Mouse (Mus musculus) ES-Bruce4 (cell line): ENCODE measurements around the gene Zbtb45. TPM values are rescaled to one million over a fixed set of nuclear protein-coding genes. Genes with fewer than 3 reads are reported as not detected.

ENCODE experiments used
- H3K27ac ChIP-seq: 2 replicates; pipeline ENCODE4 v1.5.1; 2012; ENCODE audit warnings: low read length, inconsistent platforms; ENCODE audit not compliant: insufficient read depth
- H3K27me3 ChIP-seq: 2 replicates; pipeline ENCODE4 v1.6.1; 2012; ENCODE audit warnings: mild to moderate bottlenecking, low read length, inconsistent platforms; ENCODE audit not compliant: control insufficient read depth, poor library complexity, insufficient read depth, severe bottlenecking
- H3K36me3 ChIP-seq: 2 replicates; pipeline ENCODE4 v1.6.1; 2012; ENCODE audit warnings: inconsistent platforms, mild to moderate bottlenecking, low read length, moderate library complexity; ENCODE audit not compliant: control insufficient read depth, poor library complexity, insufficient read depth, severe bottlenecking
- H3K4me1 ChIP-seq: one replicate; pipeline ENCODE4 v1.8.1; 2011; ENCODE audit warnings: low read length; ENCODE audit not compliant: control insufficient read depth, insufficient read depth
- H3K4me3 ChIP-seq: 2 replicates; pipeline ENCODE4 v1.5.1; 2011; ENCODE audit warnings: low read depth, mild to moderate bottlenecking, low read length
- H3K9ac ChIP-seq: 2 replicates; pipeline ENCODE4 v1.6.1; 2012; ENCODE audit warnings: low read depth, mild to moderate bottlenecking, inconsistent platforms; ENCODE audit not compliant: poor library complexity, severe bottlenecking
- H3K9me3 ChIP-seq: replicated peaks from 2 replicates; pipeline ENCODE4 v1.6.1; 2012; ENCODE audit warnings: mild to moderate bottlenecking, low read length, inconsistent platforms; ENCODE audit not compliant: control insufficient read depth, poor library complexity, insufficient read depth, severe bottlenecking
- CTCF ChIP-seq: IDR thresholded peaks from one replicate; pipeline ENCODE4 v1.8.1; 2011; ENCODE audit warnings: low read depth, low read length
- EP300 ChIP-seq: IDR thresholded peaks from 2 replicates; pipeline ENCODE4 v1.6.1; 2011; ENCODE audit warnings: low read depth, low read length; ENCODE audit not compliant: insufficient read depth
- POLR2A ChIP-seq: IDR thresholded peaks from one replicate; pipeline ENCODE4 v1.8.1; 2011; ENCODE audit warnings: low read length; ENCODE audit not compliant: insufficient read depth
- polyA plus RNA-seq: library from polyadenylated mRNA; stranded (reverse); fragments of >200 nt; gene quantifications from 2 replicates; pipeline ENCODE4 v1.2.4, GENCODE M21; 2011; ENCODE audit warnings: low read depth; ENCODE audit not compliant: missing spikeins, insufficient read depth, insufficient read length

Zbtb45 gene
- polyA plus RNA-seq, 1 experiment: 22.7 TPM

DNA sequence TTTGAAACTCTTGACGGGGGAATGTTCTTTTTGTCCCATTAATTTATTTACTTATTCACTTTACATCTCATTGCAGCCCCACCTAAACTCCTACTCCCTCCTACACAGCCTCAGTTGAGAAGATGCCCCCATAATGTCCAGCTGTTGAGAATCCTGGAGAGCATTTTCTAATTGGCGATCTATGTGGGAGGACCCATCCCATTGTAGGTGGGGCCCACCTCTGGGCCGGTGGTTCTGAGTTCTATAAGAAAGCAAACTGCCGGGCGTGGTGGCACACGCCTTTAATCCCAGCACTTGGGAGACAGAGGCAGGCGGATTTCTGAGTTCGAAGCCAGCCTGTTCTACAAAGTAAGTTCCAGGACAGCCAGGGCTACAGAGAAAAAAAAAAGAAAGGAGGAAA, 22.9 kb downstream of the Zbtb45 start:
- no peak overlapping the region for H3K9ac ChIP-seq
- H3K4me3 ChIP-seq: no peak overlapping the region
- H3K27ac ChIP-seq: no peak overlapping the region
- no peaks in the 10 kb centered on the region for H3K4me1 ChIP-seq
- no peaks in the 10 kb centered on the region for H3K27me3 ChIP-seq
- H3K9me3 ChIP-seq: no peaks in the 10 kb centered on the region
- H3K36me3 ChIP-seq: no peaks in the 10 kb centered on the region
- no peak for TF ChIP-seq CTCF

DNA sequence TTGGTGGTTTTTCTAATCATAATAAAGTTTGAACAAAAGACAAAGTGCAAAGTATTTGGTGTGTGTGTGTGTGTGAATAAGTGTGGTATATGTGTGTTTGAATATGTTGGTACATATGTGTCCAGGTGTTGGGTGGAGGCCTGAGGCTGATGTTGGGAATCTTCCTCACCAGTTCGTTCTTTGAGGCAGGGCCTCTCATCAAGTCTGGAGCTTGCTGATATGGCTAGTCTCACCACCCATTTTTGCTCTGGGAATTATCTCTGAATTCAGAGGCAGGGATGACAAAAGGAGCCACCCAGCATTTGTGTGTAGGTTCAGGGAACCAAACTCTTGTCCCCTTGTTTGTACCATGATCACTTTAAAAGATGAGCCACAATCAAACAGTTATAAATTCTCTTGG, 24.1 kb downstream of the Zbtb45 start:
- Histone ChIP-seq H3K27me3 (no peaks in the 10 kb centered on the region), H3K9me3 (no peaks in the 10 kb centered on the region), H3K27ac (no peak overlapping the region), H3K9ac (no peak overlapping the region), H3K4me1 (no peaks in the 10 kb centered on the region), H3K36me3 (no peaks in the 10 kb centered on the region), H3K4me3 (no peak overlapping the region)
- no peak for TF ChIP-seq POLR2A
- no peak for TF ChIP-seq EP300
- TF ChIP-seq CTCF: no peak

- Histone ChIP-seq H3K27ac (0 out of 2 replicates have a peak overlapping the region, but pooled peaks have one; percentile 1), H3K9ac (no peak overlapping the region), H3K27me3 (no peaks in the 10 kb centered on the region), H3K4me3 (no peak overlapping the region), H3K9me3 (no peaks in the 10 kb centered on the region), H3K36me3 (no peaks in the 10 kb centered on the region), H3K4me1 (no peaks in the 10 kb centered on the region)
- TF ChIP-seq EP300: no peak
- no peak for TF ChIP-seq CTCF
- no peak for TF ChIP-seq POLR2A
These were observed 29.5 kb downstream of the Zbtb45 start for GRCm38 (mm10) chr7:12980291-12980690.

GRCm38 (mm10) chr7:12979776-12980175, 30.1 kb downstream of the Zbtb45 start:
- 0 out of 2 replicates have a peak overlapping the region, but pooled peaks have one; percentile 1 for H3K27ac ChIP-seq
- no peaks in the 10 kb centered on the region for H3K9me3 ChIP-seq
- TF ChIP-seq POLR2A: no peak
- TF ChIP-seq EP300: no peak
- TF ChIP-seq CTCF: no peak
- no peaks in the 10 kb centered on the region for H3K36me3 ChIP-seq
- no peak overlapping the region for H3K9ac ChIP-seq
- no peak overlapping the region for H3K4me3 ChIP-seq
- H3K4me1 ChIP-seq: no peaks in the 10 kb centered on the region
- H3K27me3 ChIP-seq: no peaks in the 10 kb centered on the region

DNA sequence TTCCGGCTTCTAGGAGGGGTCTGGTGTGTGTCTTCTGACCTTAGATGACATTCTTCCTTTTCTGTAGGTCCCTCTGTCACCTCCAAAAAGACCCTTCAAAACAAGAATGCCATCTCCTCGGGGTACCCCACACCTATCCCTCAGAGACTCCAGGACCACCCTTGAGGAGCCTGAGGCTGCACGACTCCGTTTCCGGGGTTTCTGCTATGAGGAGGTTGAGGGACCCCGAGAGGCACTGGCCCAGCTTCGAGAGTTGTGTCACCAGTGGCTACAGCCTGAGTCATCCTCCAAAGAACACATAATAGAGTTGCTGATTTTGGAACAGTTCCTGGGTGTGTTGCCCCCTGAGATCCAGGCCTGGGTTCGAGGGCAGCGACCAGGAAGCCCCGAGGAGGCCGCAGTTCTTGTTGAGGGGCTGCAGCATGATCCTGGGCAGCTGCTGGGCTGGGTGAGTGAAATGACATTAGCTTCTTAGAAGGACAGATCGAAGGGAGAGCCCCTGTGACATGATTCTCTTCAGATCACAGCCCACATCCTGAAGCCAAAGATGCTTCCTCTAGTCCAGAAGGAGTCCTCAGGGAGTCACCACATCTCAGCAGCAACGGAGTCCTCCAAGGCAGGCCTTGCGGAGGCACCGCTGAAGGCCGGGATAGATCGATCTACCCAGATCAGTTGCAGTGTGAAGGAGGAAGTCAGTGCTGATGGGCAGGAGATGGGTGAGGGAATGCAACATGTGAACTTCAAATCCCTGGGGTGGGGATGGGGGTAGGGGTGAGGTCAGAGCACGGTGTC, 30.7 kb downstream of the Zbtb45 start:
- no peaks in the 10 kb centered on the region for H3K36me3 ChIP-seq
- H3K9ac ChIP-seq: no peak overlapping the region
- TF ChIP-seq CTCF (no peak), POLR2A (no peak), EP300 (no peak)
- no peak overlapping the region for H3K4me3 ChIP-seq
- peak overlapping the region; percentile 32; the same call in 1 of the 2 replicates for H3K27ac ChIP-seq
- H3K4me1 ChIP-seq: no peaks in the 10 kb centered on the region
- no peaks in the 10 kb centered on the region for H3K27me3 ChIP-seq
- H3K9me3 ChIP-seq: no peaks in the 10 kb centered on the region

DNA sequence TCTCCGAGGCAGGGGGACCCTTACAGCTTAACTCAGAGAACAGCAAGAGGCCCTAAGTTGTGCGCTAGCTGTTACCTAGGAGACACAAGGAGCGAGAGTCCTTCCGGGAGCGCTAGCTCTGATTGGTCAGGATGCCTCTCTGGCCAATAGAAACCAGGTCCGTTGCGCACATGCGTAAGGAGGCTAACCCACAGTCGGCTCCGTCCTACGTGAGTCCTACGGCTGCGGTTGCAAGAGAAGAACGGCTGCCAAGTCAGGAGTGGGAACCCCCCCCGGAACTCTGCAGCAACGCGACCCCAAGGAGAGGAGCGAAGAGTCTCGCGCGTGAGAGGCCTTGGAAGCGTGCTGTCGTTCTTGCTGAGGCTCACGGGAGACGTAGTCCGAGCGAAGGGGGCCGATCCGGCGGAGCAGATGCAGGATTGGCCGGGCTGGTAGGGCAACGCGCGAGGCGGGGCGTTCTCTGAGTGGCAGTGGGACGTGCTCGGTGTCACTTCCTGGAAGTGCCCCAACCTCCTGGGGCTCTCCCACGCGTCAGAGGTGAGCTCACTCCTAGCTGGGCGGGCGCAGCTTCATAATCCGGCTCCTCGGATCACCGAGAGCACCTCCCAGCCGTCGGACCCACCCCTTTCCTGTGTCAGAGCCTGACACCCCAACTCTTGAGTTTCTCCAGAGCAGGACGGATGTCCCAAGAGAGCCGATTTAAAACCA, 32.0 kb downstream of the Zbtb45 start, which contains the start of gene Zfp446:
TSS of gene Zfp446 (plus strand) at position 167 of the 708 bp plus-strand sequence.
- peak within 1 kb of the TSS; percentile 78 for H3K4me3 ChIP-seq
- peak within 1 kb of the TSS; percentile 55 for H3K9ac ChIP-seq
- peak within 1 kb of the TSS; percentile 32 for H3K27ac ChIP-seq
- H3K9me3 ChIP-seq: no peaks in the 10 kb centered on the region
- no peaks in the 10 kb centered on the region for H3K36me3 ChIP-seq
- no peaks in the 10 kb centered on the region for H3K27me3 ChIP-seq
- H3K4me1 ChIP-seq: no peaks in the 10 kb centered on the region
- TF ChIP-seq CTCF (no peak), POLR2A (peak; percentile 57), EP300 (no peak)
